Mouse (Mus musculus): ENCODE measurements around the gene Pgpep1. TPM values are rescaled to one million over a fixed set of nuclear protein-coding genes. Genes with fewer than 3 reads are reported as not detected.
A peak's percentile ranks its signal among the peaks of the same experiment; 100 is the strongest.

Gene Pgpep1
- polyA plus RNA-seq (2015; fragmentation: Nextera tagmentation; extraction: Ambion mirVana), result 60.3 and 65.7 TPM in 2 replicates

GRCm38 (mm10) chr8:70660273-70660725 lies at the start of gene Pgpep1:
Gene Pgpep1, minus strand, starts transcription at chr8:70660388.
- 4% methylated on average over 14 of the region's 14 CpGs for WGBS
- Histone ChIP-seq H3K36me3 (ENCODE audit: control insufficient read depth, insufficient read depth) (no peaks in the 10 kb centered on the region), H3K27ac (ENCODE audit: low read length) (peak within 1 kb of the TSS; percentile 45; the same call in 1 of the 2 replicates), H3K4me3 (replicated peaks; ENCODE audit: low read length) (peak within 1 kb of the TSS; percentile 63), H3K9me3 (ENCODE audit: control insufficient read depth, low read length) (no peaks in the 10 kb centered on the region), H3K4me2 (ENCODE audit: low read length) (peak within 1 kb of the TSS; percentile 85), H3K27me3 (replicated peaks; ENCODE audit: control insufficient read depth, insufficient read depth, low read length) (no peaks in the 10 kb centered on the region), H3K9ac (replicated peaks; ENCODE audit: low read depth, low read length) (peak within 1 kb of the TSS; percentile 77), H3K4me1 (replicated peaks; ENCODE audit: control insufficient read depth, insufficient read depth, low read length) (peaks cover 33% of the 10 kb centered on the region)
- peak; percentile 35 for ATAC-seq

GRCm38 (mm10) chr8:70709794-70710193 lies 49.6 kb upstream of the Pgpep1 start:
- WGBS, result 93% methylated on average over 9 of the region's 9 CpGs
- Histone ChIP-seq H3K36me3 (ENCODE audit: control insufficient read depth, insufficient read depth) (no peaks in the 10 kb centered on the region), H3K9ac (replicated peaks; ENCODE audit: low read depth, low read length) (no peak overlapping the region), H3K4me2 (ENCODE audit: low read length) (no peak overlapping the region), H3K27me3 (replicated peaks; ENCODE audit: control insufficient read depth, insufficient read depth, low read length) (no peaks in the 10 kb centered on the region), H3K4me3 (replicated peaks; ENCODE audit: low read length) (no peak overlapping the region), H3K9me3 (ENCODE audit: control insufficient read depth, low read length) (no peaks in the 10 kb centered on the region), H3K27ac (ENCODE audit: low read length) (no peak overlapping the region), H3K4me1 (replicated peaks; ENCODE audit: control insufficient read depth, insufficient read depth, low read length) (no peaks in the 10 kb centered on the region)
- no peak for ATAC-seq

- 93% methylated on average over 14 of the region's 14 CpGs for WGBS
- ATAC-seq, result no peak
- Histone ChIP-seq H3K27ac (ENCODE audit: low read length) (no peak overlapping the region), H3K9me3 (ENCODE audit: control insufficient read depth, low read length) (no peaks in the 10 kb centered on the region), H3K4me3 (replicated peaks; ENCODE audit: low read length) (no peak overlapping the region), H3K4me2 (ENCODE audit: low read length) (no peak overlapping the region), H3K4me1 (replicated peaks; ENCODE audit: control insufficient read depth, insufficient read depth, low read length) (no peaks in the 10 kb centered on the region; the same call in 1 of the 2 replicates), H3K27me3 (replicated peaks; ENCODE audit: control insufficient read depth, insufficient read depth, low read length) (no peaks in the 10 kb centered on the region), H3K36me3 (ENCODE audit: control insufficient read depth, insufficient read depth) (no peaks in the 10 kb centered on the region), H3K9ac (replicated peaks; ENCODE audit: low read depth, low read length) (no peak overlapping the region)
Observed at GRCm38 (mm10) chr8:70708281-70708680, 48.1 kb upstream of the Pgpep1 start.

GRCm38 (mm10) chr8:70703287-70703686 lies 43.1 kb upstream of the Pgpep1 start, which contains the start of gene Iqcn:
Gene Iqcn, plus strand, starts transcription at chr8:70703457.
- peaks cover 22% of the 10 kb centered on the region for H3K4me1 ChIP-seq (replicated peaks; ENCODE audit: control insufficient read depth, insufficient read depth, low read length)
- no peak within 1 kb of the TSS for H3K27ac ChIP-seq (ENCODE audit: low read length)
- 96% methylated on average over 3 of the region's 3 CpGs for WGBS
- peak within 1 kb of the TSS; percentile 80 for H3K4me2 ChIP-seq (ENCODE audit: low read length)
- H3K9ac ChIP-seq (replicated peaks; ENCODE audit: low read depth, low read length), result no peak within 1 kb of the TSS; the same call in 1 of the 2 replicates
- no peaks in the 10 kb centered on the region for H3K27me3 ChIP-seq (replicated peaks; ENCODE audit: control insufficient read depth, insufficient read depth, low read length)
- no peaks in the 10 kb centered on the region for H3K36me3 ChIP-seq (ENCODE audit: control insufficient read depth, insufficient read depth)
- ATAC-seq, result no peak
- H3K9me3 ChIP-seq (ENCODE audit: control insufficient read depth, low read length), result no peaks in the 10 kb centered on the region
- H3K4me3 ChIP-seq (replicated peaks; ENCODE audit: low read length), result no peak within 1 kb of the TSS

GRCm38 (mm10) chr8:70702842-70703182 lies 42.6 kb upstream of the Pgpep1 start:
- Histone ChIP-seq H3K9ac (replicated peaks; ENCODE audit: low read depth, low read length) (no peak overlapping the region), H3K4me3 (replicated peaks; ENCODE audit: low read length) (no peak overlapping the region), H3K9me3 (ENCODE audit: control insufficient read depth, low read length) (no peaks in the 10 kb centered on the region), H3K4me1 (replicated peaks; ENCODE audit: control insufficient read depth, insufficient read depth, low read length) (peaks cover 27% of the 10 kb centered on the region), H3K4me2 (ENCODE audit: low read length) (peak overlapping the region; percentile 80), H3K27me3 (replicated peaks; ENCODE audit: control insufficient read depth, insufficient read depth, low read length) (no peaks in the 10 kb centered on the region), H3K27ac (ENCODE audit: low read length) (no peak overlapping the region), H3K36me3 (ENCODE audit: control insufficient read depth, insufficient read depth) (no peaks in the 10 kb centered on the region)
- WGBS, result 80% methylated on average over 3 of the region's 3 CpGs
- no peak for ATAC-seq

GRCm38 (mm10) chr8:70701982-70702841 lies 42.0 kb upstream of the Pgpep1 start:
- no peak overlapping the region; the same call in 1 of the 2 replicates for H3K9ac ChIP-seq (replicated peaks; ENCODE audit: low read depth, low read length)
- H3K4me1 ChIP-seq (replicated peaks; ENCODE audit: control insufficient read depth, insufficient read depth, low read length), result peaks cover 31% of the 10 kb centered on the region
- no peak for ATAC-seq
- WGBS, result 82% methylated on average over 2 of the region's 2 CpGs
- H3K27me3 ChIP-seq (replicated peaks; ENCODE audit: control insufficient read depth, insufficient read depth, low read length), result no peaks in the 10 kb centered on the region
- no peaks in the 10 kb centered on the region for H3K36me3 ChIP-seq (ENCODE audit: control insufficient read depth, insufficient read depth)
- H3K9me3 ChIP-seq (ENCODE audit: control insufficient read depth, low read length), result no peaks in the 10 kb centered on the region
- H3K27ac ChIP-seq (ENCODE audit: low read length), result no peak overlapping the region
- peak overlapping the region; percentile 80 for H3K4me2 ChIP-seq (ENCODE audit: low read length)
- H3K4me3 ChIP-seq (replicated peaks; ENCODE audit: low read length), result no peak overlapping the region; the same call in 1 of the 2 replicates

- no peaks in the 10 kb centered on the region for H3K9me3 ChIP-seq (ENCODE audit: control insufficient read depth, low read length)
Observed at GRCm38 (mm10) chr8:70701048-70701981, 41.1 kb upstream of the Pgpep1 start.

GRCm38 (mm10) chr8:70700555-70700922 lies 40.4 kb upstream of the Pgpep1 start:
- peak; percentile 10; the same call in 1 of the 2 replicates for ATAC-seq

More at GRCm38 (mm10) chr8:70701048-70701981, 41.1 kb upstream of the Pgpep1 start:
- Histone ChIP-seq H3K27ac (ENCODE audit: low read length) (peak overlapping the region; percentile 97), H3K36me3 (ENCODE audit: control insufficient read depth, insufficient read depth) (no peaks in the 10 kb centered on the region), H3K4me2 (ENCODE audit: low read length) (peak overlapping the region; percentile 80), H3K4me1 (replicated peaks; ENCODE audit: control insufficient read depth, insufficient read depth, low read length) (peaks cover 40% of the 10 kb centered on the region), H3K27me3 (replicated peaks; ENCODE audit: control insufficient read depth, insufficient read depth, low read length) (no peaks in the 10 kb centered on the region), H3K4me3 (replicated peaks; ENCODE audit: low read length) (peak overlapping the region; percentile 62), H3K9ac (replicated peaks; ENCODE audit: low read depth, low read length) (peak overlapping the region; percentile 93)
- 59% methylated on average over 10 of the region's 10 CpGs for WGBS
- ATAC-seq, result no peak

More at GRCm38 (mm10) chr8:70700555-70700922, 40.4 kb upstream of the Pgpep1 start:
- Histone ChIP-seq H3K4me3 (replicated peaks; ENCODE audit: low read length) (peak overlapping the region; percentile 62), H3K9me3 (ENCODE audit: control insufficient read depth, low read length) (no peaks in the 10 kb centered on the region), H3K9ac (replicated peaks; ENCODE audit: low read depth, low read length) (peak overlapping the region; percentile 93), H3K27ac (ENCODE audit: low read length) (peak overlapping the region; percentile 97), H3K36me3 (ENCODE audit: control insufficient read depth, insufficient read depth) (no peaks in the 10 kb centered on the region), H3K4me1 (replicated peaks; ENCODE audit: control insufficient read depth, insufficient read depth, low read length) (peaks cover 45% of the 10 kb centered on the region), H3K27me3 (replicated peaks; ENCODE audit: control insufficient read depth, insufficient read depth, low read length) (no peaks in the 10 kb centered on the region), H3K4me2 (ENCODE audit: low read length) (peak overlapping the region; percentile 80)
- under 1% methylated on average over 15 of the region's 20 CpGs for WGBS

Data from forebrain, embryonic 16.5 days (tissue).